In the genomic region with DNA sequence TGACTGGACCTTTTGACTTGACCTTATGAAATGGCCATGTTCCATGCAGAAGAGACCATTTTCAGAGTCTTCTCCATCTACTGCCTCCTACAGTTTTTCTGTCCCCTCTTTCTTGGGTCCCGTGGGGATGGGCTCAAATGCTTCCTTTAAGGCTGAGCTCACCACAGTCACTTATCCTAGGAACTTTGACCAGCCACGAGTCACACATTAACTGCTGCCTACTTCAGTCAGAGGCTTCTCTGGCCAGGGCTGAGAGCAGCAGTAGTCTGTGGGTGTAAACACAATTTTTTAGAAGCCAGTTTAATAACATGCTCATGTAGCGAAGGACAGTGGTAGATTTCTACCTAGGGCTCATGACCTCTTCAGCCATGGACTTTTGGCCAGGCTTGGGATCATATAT, we compare ENCODE assay signal across 16 mouse cellular contexts.
DNase-seq lines count a peak whose midpoint lies in the region; ATAC-seq lines count a peak whose summit lies in the region.
"Had no signal": no experiment of that assay in that cellular context is flagged by ENCODE, and none has a peak within 500 bp of the region (broad histone marks: within the 10 kb centered on the region; RNA-seq: fewer than 3 reads in every experiment).

No protein-coding gene starts in this region.

- H3K36me3 ChIP-seq in heart, embryonic 10.5 days = no peaks in the 10 kb centered on the region
- no peaks in the 10 kb centered on the region for H3K36me3 ChIP-seq in liver, embryonic 13.5 days
- H3K36me3 ChIP-seq: embryonic facial prominence, embryonic 12.5 days; hindbrain, embryonic 13.5 days had no signal

- ATAC-seq in liver, embryonic 13.5 days (ENCODE audit: low read depth) = 0 out of 2 replicates have a peak, but pooled peaks have one; percentile 39
- ATAC-seq: forebrain, embryonic 16.5 days; midbrain, embryonic 16.5 days had no signal

- intact Hi-C loops in heart, postnatal 10 days (cut with DNase I) = no loop called here

- H3K4me1 ChIP-seq in heart, embryonic 10.5 days = peaks cover 14% of the 10 kb centered on the region
- peaks cover 10% of the 10 kb centered on the region; the same call in 1 of the 2 replicates for H3K4me1 ChIP-seq in liver, embryonic 13.5 days (replicated peaks)
- H3K4me1 ChIP-seq: embryonic facial prominence, embryonic 12.5 days; hindbrain, embryonic 13.5 days had no signal

- no peaks in the 10 kb centered on the region for H3K27me3 ChIP-seq in heart, embryonic 10.5 days (ENCODE audit: insufficient read depth, poor library complexity, severe bottlenecking)
- no peaks in the 10 kb centered on the region for H3K27me3 ChIP-seq in liver, embryonic 13.5 days
- H3K27me3 ChIP-seq: embryonic facial prominence, embryonic 12.5 days; hindbrain, embryonic 13.5 days had no signal

- no peak for DNase-seq in heart, embryonic 10.5 days (ENCODE audit: low spot score)
- DNase-seq in heart, postnatal 10 days = no peak
- DNase-seq in liver, embryonic 13.5 days = no peak
- DNase-seq in liver = no peak
- DNase-seq in kidney, postnatal 14 days = peak; percentile 65
- no peak for DNase-seq in lung, postnatal 4 days
- no peak for DNase-seq in left cerebral cortex, adult 8-10 months (ENCODE audit: low spot score in 2 of 2)
- DNase-seq in right cerebral cortex, adult 2 months (ENCODE audit: low spot score in 2 of 2) = no peak
- DNase-seq: cerebellum, adult 9-10 months; lung, postnatal 14 days; retina, postnatal 1 day had no signal

- peak overlapping the region; percentile 73 for H3K27ac ChIP-seq in heart, embryonic 10.5 days
- H3K27ac ChIP-seq in liver, embryonic 13.5 days = no peak overlapping the region
- H3K27ac ChIP-seq: embryonic facial prominence, embryonic 12.5 days; hindbrain, embryonic 13.5 days; liver, embryonic 14.5 days had no signal

- H3K9ac ChIP-seq in liver, embryonic 13.5 days = no peak overlapping the region
- H3K9ac ChIP-seq: embryonic facial prominence, embryonic 12.5 days; hindbrain, embryonic 13.5 days; liver, embryonic 14.5 days had no signal

- no peak overlapping the region for H3K4me2 ChIP-seq in liver, embryonic 13.5 days
- H3K4me2 ChIP-seq: embryonic facial prominence, embryonic 12.5 days; hindbrain, embryonic 13.5 days had no signal

- H3K4me3 ChIP-seq in heart, embryonic 10.5 days = no peak overlapping the region
- no peak overlapping the region for H3K4me3 ChIP-seq in liver, embryonic 13.5 days (replicated peaks)
- H3K4me3 ChIP-seq: embryonic facial prominence, embryonic 12.5 days; hindbrain, embryonic 13.5 days had no signal

- WGBS in heart, embryonic 10.5 days = 72% methylated on average over 3 of the region's 3 CpGs
- WGBS in liver, embryonic 13.5 days (ENCODE audit: insufficient replicate concordance) = 51% methylated on average over 3 of the region's 3 CpGs

- H3K9me3 ChIP-seq in heart, embryonic 10.5 days = no peaks in the 10 kb centered on the region
- H3K9me3 ChIP-seq in liver, embryonic 13.5 days (replicated peaks) = no peaks in the 10 kb centered on the region
- H3K9me3 ChIP-seq: embryonic facial prominence, embryonic 12.5 days; hindbrain, embryonic 13.5 days had no signal
